Mouse (Mus musculus) megakaryocyte-erythroid progenitor cell, adult 5-6 weeks (primary cell): ENCODE measurements around the gene Nisch. TPM values are rescaled to one million over a fixed set of nuclear protein-coding genes. Genes with fewer than 3 reads are reported as not detected.
A peak's percentile ranks its signal among the peaks of the same experiment; 100 is the strongest.

Source experiments
- ATAC-seq: replicated peaks from 2 replicates; pipeline ENCODE4 v1.8.0; 2016; ENCODE audit warnings: mild to moderate bottlenecking, inconsistent platforms; ENCODE audit not compliant: severe bottlenecking, poor library complexity, low FRiP score, low TSS enrichment
- total RNA-seq, 2 experiments: library from RNA; stranded (forward) in 1 of 2; stranded (reverse) in 1 of 2; fragments of 200-1000, 215-1000 nt in 1 of 2; fragments of >200 nt in 1 of 2; fragmentation: Nextera tagmentation in 1 of 2; gene quantifications; 2 replicates each; pipeline ENCODE4 v1.2.3; 2014 to 2017

The Nisch gene
- total RNA-seq, 2 experiments from 2014 or later: 67.7 to 144 TPM

- ATAC-seq: no peak
Observed at GRCm38 (mm10) chr14:31135495-31136410, 81.0 kb downstream of the Nisch start.

GRCm38 (mm10) chr14:31134015-31135000 is 82.4 kb downstream of the Nisch start:
- no peak for ATAC-seq

GRCm38 (mm10) chr14:31133023-31133665 is 83.6 kb downstream of the Nisch start:
- no peak for ATAC-seq

- ATAC-seq: no peak
Observed at GRCm38 (mm10) chr14:31132491-31132975, 84.2 kb downstream of the Nisch start.

- ATAC-seq: peak; percentile 39
Observed at GRCm38 (mm10) chr14:31132031-31132430, 84.7 kb downstream of the Nisch start.

GRCm38 (mm10) chr14:31131272-31131821 is 85.4 kb downstream of the Nisch start:
- no peak for ATAC-seq

- ATAC-seq: peak; percentile 35; the same call in 1 of the 2 replicates
Observed at GRCm38 (mm10) chr14:31130236-31131220, 86.2 kb downstream of the Nisch start, which contains the start of gene Nt5dc2. Gene Nt5dc2 (plus strand): TSS chr14:31131053.

- ATAC-seq: no peak
Observed at GRCm38 (mm10) chr14:31129326-31130235, 87.2 kb downstream of the Nisch start.

- peak; percentile 86 for ATAC-seq
Observed at GRCm38 (mm10) chr14:31128826-31129219, 87.9 kb downstream of the Nisch start, which contains the start of gene Smim4. Gene Smim4 (minus strand): TSS chr14:31128956.

GRCm38 (mm10) chr14:31128101-31128825 is 88.5 kb downstream of the Nisch start:
- 0 out of 2 replicates have a peak, but pooled peaks have one; percentile 16 for ATAC-seq

- ATAC-seq: peak; percentile 34
Observed at GRCm38 (mm10) chr14:31126826-31127225, 89.9 kb downstream of the Nisch start.

- ATAC-seq: no peak
Observed at GRCm38 (mm10) chr14:31125106-31126075, 91.4 kb downstream of the Nisch start.
